Mouse (Mus musculus): ENCODE data around the gene Sptbn4. TPM values are rescaled to one million over a fixed set of nuclear protein-coding genes. Genes with fewer than 3 reads are reported as not detected.

Gene Sptbn4
- total and polyA plus RNA-seq, 2 experiments = 0.06 TPM; not detected in 1

GRCm38 (mm10) chr7:27440014-27440413, 7.5 kb downstream of the Sptbn4 start:
- Histone ChIP-seq H3K4me3 (ENCODE audit: insufficient read depth, low read depth, low read length) (no peak overlapping the region), H3K36me3 (ENCODE audit: control insufficient read depth, insufficient read depth, low read length) (no peaks in the 10 kb centered on the region), H3K9ac (ENCODE audit: low read depth, low read length) (no peak overlapping the region), H3K4me1 (ENCODE audit: control insufficient read depth, insufficient read depth, low read length) (no peaks in the 10 kb centered on the region), H3K27me3 (ENCODE audit: control insufficient read depth, insufficient read depth, low read length) (no peaks in the 10 kb centered on the region), H3K79me2 (ENCODE audit: control insufficient read depth, insufficient read depth, low read length) (no peaks in the 10 kb centered on the region), H3K27ac (replicated peaks; ENCODE audit: insufficient read depth, low read depth, low read length) (no peak overlapping the region)
- WGBS = 83% methylated on average over 4 of the region's 4 CpGs
- TF ChIP-seq POLR2A (IDR thresholded peaks at IDR 0.05; ENCODE audit: extremely low read depth, insufficient read depth, low read length) (no peak), CTCF (IDR thresholded peaks at IDR 0.05; ENCODE audit: low read depth, low read length) (peak; percentile 1; the same call in 1 of the 2 replicates)
- no peak for DNase-seq (ENCODE audit: extremely low read depth, low read depth, low spot score)

DNA sequence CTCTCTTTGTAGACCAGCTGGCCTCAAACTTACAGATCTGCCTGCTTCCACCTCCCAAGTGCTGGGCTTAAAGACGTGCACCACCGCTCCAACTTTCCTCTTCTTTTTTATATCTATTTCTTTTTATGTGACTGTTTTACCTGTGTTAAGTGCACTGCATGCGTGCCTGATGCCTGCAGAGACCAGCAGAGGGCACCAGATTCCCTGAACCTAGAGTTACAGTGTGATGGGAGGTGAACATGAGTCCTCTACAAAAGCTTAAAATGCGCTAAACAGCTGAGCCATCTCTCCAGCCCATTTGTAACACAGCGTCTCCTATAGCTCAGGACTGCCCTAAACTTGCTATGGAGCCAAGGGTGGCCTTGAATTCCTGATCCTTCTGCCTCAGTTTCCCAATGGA, 9.9 kb downstream of the Sptbn4 start:
- TF ChIP-seq POLR2A (IDR thresholded peaks at IDR 0.05; ENCODE audit: extremely low read depth, insufficient read depth, low read length) = no peak
- peak; percentile 86 for TF ChIP-seq CTCF (IDR thresholded peaks at IDR 0.05; ENCODE audit: low read depth, low read length)
- Histone ChIP-seq H3K27ac (replicated peaks; ENCODE audit: insufficient read depth, low read depth, low read length) (no peak overlapping the region), H3K79me2 (ENCODE audit: control insufficient read depth, insufficient read depth, low read length) (no peaks in the 10 kb centered on the region), H3K36me3 (ENCODE audit: control insufficient read depth, insufficient read depth, low read length) (no peaks in the 10 kb centered on the region), H3K4me1 (ENCODE audit: control insufficient read depth, insufficient read depth, low read length) (no peaks in the 10 kb centered on the region), H3K27me3 (ENCODE audit: control insufficient read depth, insufficient read depth, low read length) (peaks cover 10% of the 10 kb centered on the region; the same call in 1 of the 2 replicates), H3K4me3 (ENCODE audit: insufficient read depth, low read depth, low read length) (no peak overlapping the region), H3K9ac (ENCODE audit: low read depth, low read length) (no peak overlapping the region)
- 63% methylated on average over 5 of the region's 5 CpGs for WGBS
- DNase-seq (ENCODE audit: extremely low read depth, low read depth, low spot score) = peak; percentile 51

GRCm38 (mm10) chr7:27433794-27434193, 13.7 kb downstream of the Sptbn4 start:
- Histone ChIP-seq H3K79me2 (ENCODE audit: control insufficient read depth, insufficient read depth, low read length) (no peaks in the 10 kb centered on the region), H3K27ac (replicated peaks; ENCODE audit: insufficient read depth, low read depth, low read length) (no peak overlapping the region), H3K9ac (ENCODE audit: low read depth, low read length) (no peak overlapping the region), H3K27me3 (ENCODE audit: control insufficient read depth, insufficient read depth, low read length) (peaks cover 10% of the 10 kb centered on the region; the same call in 1 of the 2 replicates), H3K4me3 (ENCODE audit: insufficient read depth, low read depth, low read length) (no peak overlapping the region), H3K36me3 (ENCODE audit: control insufficient read depth, insufficient read depth, low read length) (no peaks in the 10 kb centered on the region), H3K4me1 (ENCODE audit: control insufficient read depth, insufficient read depth, low read length) (no peaks in the 10 kb centered on the region)
- 14% methylated on average over 10 of the region's 10 CpGs for WGBS
- no peak for TF ChIP-seq POLR2A (IDR thresholded peaks at IDR 0.05; ENCODE audit: extremely low read depth, insufficient read depth, low read length)
- TF ChIP-seq CTCF (IDR thresholded peaks at IDR 0.05; ENCODE audit: low read depth, low read length) = no peak
- DNase-seq (ENCODE audit: extremely low read depth, low read depth, low spot score) = no peak

GRCm38 (mm10) chr7:27433349-27433748, 14.1 kb downstream of the Sptbn4 start:
- H3K79me2 ChIP-seq (ENCODE audit: control insufficient read depth, insufficient read depth, low read length) = no peaks in the 10 kb centered on the region
- TF ChIP-seq POLR2A (IDR thresholded peaks at IDR 0.05; ENCODE audit: extremely low read depth, insufficient read depth, low read length) (no peak), CTCF (IDR thresholded peaks at IDR 0.05; ENCODE audit: low read depth, low read length) (no peak)
- WGBS = 31% methylated on average over 10 of the region's 10 CpGs
- no peak overlapping the region for H3K27ac ChIP-seq (replicated peaks; ENCODE audit: insufficient read depth, low read depth, low read length)
- no peak overlapping the region for H3K4me3 ChIP-seq (ENCODE audit: insufficient read depth, low read depth, low read length)
- H3K4me1 ChIP-seq (ENCODE audit: control insufficient read depth, insufficient read depth, low read length) = no peaks in the 10 kb centered on the region
- no peak for DNase-seq (ENCODE audit: extremely low read depth, low read depth, low spot score)
- no peak overlapping the region for H3K9ac ChIP-seq (ENCODE audit: low read depth, low read length)
- H3K27me3 ChIP-seq (ENCODE audit: control insufficient read depth, insufficient read depth, low read length) = peaks cover 10% of the 10 kb centered on the region; the same call in 1 of the 2 replicates
- no peaks in the 10 kb centered on the region for H3K36me3 ChIP-seq (ENCODE audit: control insufficient read depth, insufficient read depth, low read length)

DNA sequence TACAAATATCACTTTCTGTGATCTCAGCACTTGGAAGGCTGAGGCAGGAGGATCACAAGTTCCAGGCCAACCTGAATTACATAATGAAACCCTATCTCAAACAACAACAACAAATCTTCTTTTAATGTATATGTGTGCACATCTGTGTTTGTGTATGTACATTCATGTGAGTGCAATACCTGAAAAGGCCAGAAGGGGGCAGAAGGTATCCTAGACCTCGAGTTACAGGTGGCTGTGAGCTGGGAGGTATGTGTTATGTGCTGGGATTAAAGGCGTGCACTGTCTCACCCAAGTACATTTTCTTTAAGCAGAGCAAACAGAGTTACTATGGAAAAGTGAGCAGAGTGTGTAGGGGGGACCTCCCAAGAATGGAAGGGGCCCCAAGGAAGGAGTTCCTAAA, 18.4 kb downstream of the Sptbn4 start:
- 60% methylated on average over 2 of the region's 2 CpGs for WGBS
- peaks cover 7% of the 10 kb centered on the region; the same call in 1 of the 2 replicates for H3K27me3 ChIP-seq (ENCODE audit: control insufficient read depth, insufficient read depth, low read length)
- no peak overlapping the region for H3K4me3 ChIP-seq (ENCODE audit: insufficient read depth, low read depth, low read length)

DNA sequence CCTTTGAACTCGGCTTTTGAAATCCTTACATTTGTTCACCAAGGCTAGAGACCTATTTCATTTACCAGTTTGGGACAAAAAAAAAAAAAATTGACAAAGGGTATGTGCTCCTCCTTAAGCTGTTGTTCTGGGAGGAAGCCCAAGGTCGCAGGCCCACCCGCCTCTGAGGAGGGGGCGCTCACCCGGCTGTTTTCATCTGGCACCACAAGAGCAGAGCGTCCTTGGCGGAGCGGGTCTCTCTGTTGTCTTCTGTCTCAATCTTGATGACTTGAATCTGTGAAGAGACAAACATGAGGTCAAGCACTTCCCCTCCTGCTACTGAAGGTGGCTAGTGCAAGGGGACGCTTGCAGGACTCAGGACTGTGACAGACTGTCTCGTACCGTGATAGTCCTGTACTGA, 19.5 kb downstream of the Sptbn4 start:
- H3K9ac ChIP-seq (ENCODE audit: low read depth, low read length) = no peak overlapping the region
- no peaks in the 10 kb centered on the region for H3K36me3 ChIP-seq (ENCODE audit: control insufficient read depth, insufficient read depth, low read length)
- DNase-seq (ENCODE audit: extremely low read depth, low read depth, low spot score) = no peak
- H3K27ac ChIP-seq (replicated peaks; ENCODE audit: insufficient read depth, low read depth, low read length) = no peak overlapping the region
- H3K4me3 ChIP-seq (ENCODE audit: insufficient read depth, low read depth, low read length) = no peak overlapping the region
- no peaks in the 10 kb centered on the region for H3K4me1 ChIP-seq (ENCODE audit: control insufficient read depth, insufficient read depth, low read length)
- 78% methylated on average over 11 of the region's 11 CpGs for WGBS
- TF ChIP-seq POLR2A (IDR thresholded peaks at IDR 0.05; ENCODE audit: extremely low read depth, insufficient read depth, low read length) = no peak
- no peak for TF ChIP-seq CTCF (IDR thresholded peaks at IDR 0.05; ENCODE audit: low read depth, low read length)
- no peaks in the 10 kb centered on the region for H3K27me3 ChIP-seq (ENCODE audit: control insufficient read depth, insufficient read depth, low read length)
- H3K79me2 ChIP-seq (ENCODE audit: control insufficient read depth, insufficient read depth, low read length) = no peaks in the 10 kb centered on the region

More for the DNA sequence above, 18.4 kb downstream of the Sptbn4 start:
- Histone ChIP-seq H3K9ac (ENCODE audit: low read depth, low read length) (no peak overlapping the region), H3K36me3 (ENCODE audit: control insufficient read depth, insufficient read depth, low read length) (no peaks in the 10 kb centered on the region), H3K27ac (replicated peaks; ENCODE audit: insufficient read depth, low read depth, low read length) (no peak overlapping the region), H3K4me1 (ENCODE audit: control insufficient read depth, insufficient read depth, low read length) (no peaks in the 10 kb centered on the region), H3K79me2 (ENCODE audit: control insufficient read depth, insufficient read depth, low read length) (no peaks in the 10 kb centered on the region)
- no peak for DNase-seq (ENCODE audit: extremely low read depth, low read depth, low spot score)
- no peak for TF ChIP-seq CTCF (IDR thresholded peaks at IDR 0.05; ENCODE audit: low read depth, low read length)
- no peak for TF ChIP-seq POLR2A (IDR thresholded peaks at IDR 0.05; ENCODE audit: extremely low read depth, insufficient read depth, low read length)
